Mouse (Mus musculus) C2C12 (cell line): ENCODE measurements around the gene Mon2.

Source experiments
- CEBPB ChIP-seq: IDR thresholded peaks from one replicate; pipeline ENCODE4 v1.6.1; 2011; ENCODE audit warnings: low read depth, mild to moderate bottlenecking, control low read depth, moderate library complexity
- CTCF ChIP-seq: IDR thresholded peaks from one replicate; pipeline ENCODE4 v1.5.1; 2011; ENCODE audit not compliant: control insufficient read depth, insufficient read depth, insufficient read length
- MAX ChIP-seq: IDR thresholded peaks from one replicate; pipeline ENCODE4 v1.6.1; 2011; ENCODE audit warnings: mild to moderate bottlenecking, control low read depth

- no peak for TF ChIP-seq CTCF
- no peak for TF ChIP-seq CEBPB
- TF ChIP-seq MAX: peak; percentile 82
Observed at GRCm38 (mm10) chr10:122986320-122987225, 89.7 kb downstream of the Mon2 start.
